Mouse (Mus musculus): ENCODE results near the gene Slc16a2.

- TF ChIP-seq CTCF (IDR thresholded peaks at IDR 0.05; ENCODE audit: control insufficient read depth, insufficient read depth, insufficient read length) = no peak
- no peak for TF ChIP-seq MYOG (IDR thresholded peaks at IDR 0.05; ENCODE audit: control insufficient read depth, extremely low read depth, insufficient read length)
- no peak for TF ChIP-seq USF1 (IDR thresholded peaks at IDR 0.05; ENCODE audit: low read depth)
- no peak for TF ChIP-seq CEBPB (IDR thresholded peaks at IDR 0.05; ENCODE audit: low read depth)
Observed at GRCm38 (mm10) chrX:103742057-103742315, 79.8 kb downstream of the Slc16a2 start.

All from C2C12 (cell line).